Mouse (Mus musculus) layer of hippocampus, postnatal 25 days (tissue): ENCODE results near the gene Ablim2. TPM values are rescaled to one million over a fixed set of nuclear protein-coding genes. Genes with fewer than 3 reads are reported as not detected.

Experiments used
- DNase-seq, 2 experiments: peaks; one replicate each; pipeline ENCODE4 v3.0.0; 2022; ENCODE audit warnings: mixed read lengths in 2 of 2, low spot score in 1 of 2; ENCODE audit errors: extremely low spot score in 1 of 2
- total RNA-seq, 2 experiments: library from RNA; stranded (reverse); gene quantifications; 2 replicates each; pipeline ENCODE4 v1.2.3; 2021

Gene Ablim2
- total RNA-seq, 2 experiments from 2014 or later = 123 to 132 TPM

- DNase-seq = no peak
These were observed 18.7 kb upstream of the Ablim2 start for GRCm38 (mm10) chr5:35739005-35739404.

GRCm38 (mm10) chr5:35739536-35740278 lies 18.0 kb upstream of the Ablim2 start, which contains the start of gene Sh3tc1:
TSS of gene Sh3tc1 (minus strand) at chr5:35739987.
- DNase-seq = no peak

- no peak for DNase-seq
These were observed 17.0 kb upstream of the Ablim2 start for GRCm38 (mm10) chr5:35740716-35741115.

- no peak for DNase-seq
These were observed 16.4 kb upstream of the Ablim2 start for GRCm38 (mm10) chr5:35741225-35741820.

GRCm38 (mm10) chr5:35743238-35743951 lies 14.3 kb upstream of the Ablim2 start:
- no peak for DNase-seq

- DNase-seq = no peak
These were observed 13.5 kb upstream of the Ablim2 start for GRCm38 (mm10) chr5:35743990-35744722.

- DNase-seq = no peak
These were observed 12.3 kb upstream of the Ablim2 start for GRCm38 (mm10) chr5:35745406-35745805.

GRCm38 (mm10) chr5:35746910-35747309 lies 10.8 kb upstream of the Ablim2 start:
- peak; percentile 77 to 97 for DNase-seq

GRCm38 (mm10) chr5:35749416-35749815 lies 8.3 kb upstream of the Ablim2 start:
- DNase-seq = no peak

- DNase-seq = no peak
These were observed 7.7 kb upstream of the Ablim2 start for GRCm38 (mm10) chr5:35750026-35750425.

- DNase-seq = no peak
These were observed 6.7 kb upstream of the Ablim2 start for GRCm38 (mm10) chr5:35751016-35751415.

- peak in 1 of 2 experiments; percentile 67 for DNase-seq
These were observed 2.4 kb upstream of the Ablim2 start for GRCm38 (mm10) chr5:35755131-35755733.

GRCm38 (mm10) chr5:35756020-35756419 lies 1.7 kb upstream of the Ablim2 start:
- no peak for DNase-seq

- DNase-seq = peak; percentile 54 to 63
These were observed 562 bp upstream of the Ablim2 start for GRCm38 (mm10) chr5:35756997-35757638.

- peak; percentile 53 to 63 for DNase-seq
These were observed 687 bp downstream of the Ablim2 start for GRCm38 (mm10) chr5:35758081-35759053.

- no peak for DNase-seq
These were observed 3.6 kb downstream of the Ablim2 start for GRCm38 (mm10) chr5:35761323-35761722.

- no peak for DNase-seq
These were observed 4.7 kb downstream of the Ablim2 start for GRCm38 (mm10) chr5:35762388-35762787.

- no peak for DNase-seq
These were observed 5.2 kb downstream of the Ablim2 start for GRCm38 (mm10) chr5:35762850-35763249.

GRCm38 (mm10) chr5:35765909-35766308 lies 8.2 kb downstream of the Ablim2 start:
- no peak for DNase-seq
